Mouse (Mus musculus) kidney, adult 2 months (tissue): ENCODE results near the gene Rnf157.

ENCODE experiments used
- CTCF ChIP-seq: fragments of 200-500 bp; conservative IDR thresholded peaks from 2 replicates; pipeline ENCODE4 v1.5.1; 2011; ENCODE audit warnings: low read depth, mild to moderate bottlenecking, control low read depth, low read length, moderate library complexity, mixed read lengths; ENCODE audit not compliant: insufficient read depth, insufficient read length
- POLR2A ChIP-seq: fragments of 200-500 bp; IDR thresholded peaks from one replicate; pipeline ENCODE4 v1.6.1; 2011; ENCODE audit warnings: low read depth, low read length, control low read depth

GRCm38 (mm10) chr11:116406231-116406728 lies 6.6 kb downstream of the Rnf157 start:
- TF ChIP-seq CTCF = no peak
- no peak for TF ChIP-seq POLR2A
